Mouse (Mus musculus) erythroblast, adult 5-6 weeks (primary cell): ENCODE data around the gene Vps45. TPM values are rescaled to one million over a fixed set of nuclear protein-coding genes. Genes with fewer than 3 reads are reported as not detected.
"Not testable (repeated sequence)": the region's sequence is repeated elsewhere in the genome, so short reads cannot be mapped to it uniquely, and the experiment has no call there.

Experiments
- ATAC-seq: replicated peaks from 2 replicates; pipeline ENCODE4 v1.8.0; 2016; ENCODE audit warnings: moderate number of reproducible peaks, mild to moderate bottlenecking, moderate TSS enrichment, inconsistent platforms; ENCODE audit not compliant: poor library complexity, low FRiP score, severe bottlenecking
- total RNA-seq, 2 experiments: library from RNA; stranded (forward) in 1 of 2; stranded (reverse) in 1 of 2; fragments of 150-400 nt in 1 of 2; fragments of 200-764, 138-1000 nt in 1 of 2; gene quantifications; 2 replicates each; pipeline versions ENCODE4 v1.2.3 to v1.2.4; 2015 to 2017; ENCODE audit warnings: low replicate concordance in 2 of 2

Vps45 gene
- total RNA-seq, 2 experiments from 2014 or later = 2.5 to 5.1 TPM

DNA sequence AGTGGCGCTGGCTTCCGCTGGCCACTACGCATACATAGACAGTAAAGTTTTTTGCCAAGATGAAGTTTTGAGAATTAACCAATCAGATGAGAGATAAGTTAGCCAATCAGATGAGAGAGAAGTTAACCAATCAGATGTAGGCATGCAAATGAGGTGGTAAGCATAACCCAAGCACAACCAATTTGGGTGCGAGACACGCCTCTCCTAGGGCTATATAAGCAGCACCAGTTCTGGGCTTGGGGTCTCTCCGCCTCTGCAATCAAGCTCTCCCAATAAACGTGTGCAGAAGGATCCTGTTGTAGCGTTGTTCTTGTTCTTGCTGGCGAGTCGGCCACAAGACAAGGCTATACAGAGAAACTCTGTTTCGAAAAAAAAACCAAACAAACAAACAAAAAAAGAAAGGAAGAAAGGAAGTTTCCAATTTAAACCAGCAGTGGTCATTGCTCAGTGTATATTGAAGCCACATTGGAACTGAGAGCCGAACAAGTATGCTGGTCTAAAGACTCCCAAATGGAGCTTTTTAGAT is 103.6 kb downstream of the Vps45 start:
- ATAC-seq = not testable (repeated sequence)

DNA sequence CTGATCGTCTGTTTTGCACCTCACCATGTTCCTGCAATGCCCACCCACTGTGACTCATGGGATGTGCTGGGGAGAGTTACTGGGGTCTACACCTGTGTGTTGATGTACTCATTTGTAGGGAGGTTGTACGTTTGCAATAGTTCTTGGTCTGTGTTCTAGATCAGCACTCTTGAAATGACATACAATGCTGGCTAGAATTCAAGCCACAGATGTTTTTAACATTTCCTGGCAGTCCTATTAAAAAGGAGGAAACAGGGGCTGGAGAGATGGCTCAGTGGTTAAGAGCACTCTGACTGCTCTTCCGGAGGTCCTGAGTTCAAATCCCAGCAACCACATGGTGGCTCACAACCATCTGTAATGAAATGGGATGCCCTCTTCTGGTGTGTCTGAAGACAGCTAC is 104.7 kb downstream of the Vps45 start:
- no peak for ATAC-seq

DNA sequence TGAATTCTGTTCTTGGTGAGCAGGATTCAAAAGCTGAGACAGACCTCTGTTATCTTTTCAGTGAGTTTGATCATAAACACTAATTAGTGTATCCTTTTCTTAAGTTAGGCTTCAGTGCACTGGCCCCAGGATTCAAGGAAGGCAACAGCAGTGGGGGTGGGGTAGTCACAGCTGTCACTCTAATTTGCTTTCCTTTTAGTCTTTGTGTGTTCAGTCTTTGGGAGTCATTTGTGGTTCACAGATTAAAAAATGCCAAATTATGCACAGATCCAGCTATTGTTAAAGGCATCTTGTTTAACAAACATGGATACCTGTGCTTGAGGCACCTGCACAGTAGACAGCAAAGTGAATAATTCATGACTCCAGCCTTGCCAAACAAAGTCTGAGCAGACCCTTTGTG is 105.2 kb downstream of the Vps45 start:
- ATAC-seq = no peak

DNA sequence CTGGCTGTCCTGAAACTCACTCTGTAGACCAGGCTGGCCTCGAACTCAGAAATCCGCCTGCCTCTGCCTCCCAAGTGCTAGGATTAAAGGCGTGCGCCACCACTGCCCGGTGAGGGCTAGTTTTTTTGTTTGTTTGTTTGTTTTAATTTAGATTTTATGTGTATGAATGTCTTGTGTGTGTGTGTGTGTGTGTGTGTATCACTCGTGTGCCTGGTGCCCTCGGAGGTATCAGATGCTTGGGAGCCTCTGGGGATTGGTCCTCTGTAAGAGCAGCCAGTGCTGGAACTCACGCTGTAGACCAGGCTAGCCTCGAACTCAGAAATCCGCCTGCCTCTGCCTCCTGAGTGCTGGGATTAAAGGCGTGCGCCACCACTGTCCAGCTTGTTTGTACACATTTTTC is 106.7 kb downstream of the Vps45 start:
- not testable (repeated sequence) for ATAC-seq

DNA sequence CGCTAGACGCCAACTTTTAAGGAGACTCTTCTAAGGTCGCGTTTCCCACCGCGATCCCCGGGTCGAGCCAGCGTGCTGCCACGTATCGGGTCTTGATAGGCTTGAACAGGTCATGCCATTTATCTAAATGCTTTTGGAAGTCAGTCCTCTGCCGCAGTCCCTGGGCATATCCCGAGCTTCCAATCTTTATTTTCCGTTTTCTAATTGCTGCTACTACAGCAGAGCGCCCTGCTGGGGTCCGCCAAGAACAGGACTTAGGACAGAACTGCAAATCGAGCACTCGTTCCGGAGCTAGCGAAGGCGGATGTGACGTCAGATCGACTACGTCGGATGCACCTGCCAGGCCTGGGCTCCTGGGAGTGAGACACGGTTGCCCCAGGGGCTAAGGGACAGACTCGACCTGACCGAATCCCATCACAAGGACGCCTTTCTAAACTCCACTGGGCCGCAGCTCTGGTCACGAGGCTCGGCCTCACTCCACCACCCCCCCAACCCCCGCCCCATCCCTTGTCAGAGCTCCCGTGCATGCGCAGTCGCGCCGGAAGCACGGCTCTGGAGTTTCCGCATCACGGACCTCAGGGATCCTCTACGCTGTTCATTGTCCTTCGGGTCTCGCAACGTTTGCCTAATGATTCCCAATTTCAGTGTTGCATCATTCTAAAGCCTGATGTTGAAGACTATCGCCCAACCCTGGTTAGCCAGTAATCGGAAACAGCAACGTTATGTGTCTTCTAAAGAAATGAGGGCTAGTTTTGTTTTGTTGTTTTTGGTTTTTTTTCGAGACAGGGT is 107.3 kb downstream of the Vps45 start:
- peak; percentile 95 for ATAC-seq

Other genes starting within 250 kb of the Vps45 start
- 26.7 and 30.7 TPM in 2 replicates for gene Rprd2, start 239.6 kb downstream of the Vps45 start, total RNA-seq (2015; ENCODE audit: low replicate concordance)
- gene Rprd2, start 239.6 kb downstream of the Vps45 start, total RNA-seq (2017; ENCODE audit: low replicate concordance) = 12.4 and 14.9 TPM in 2 replicates
- 6.0 and 12.5 TPM in 2 replicates for gene Prpf3, start 202.6 kb downstream of the Vps45 start, total RNA-seq (2015; ENCODE audit: low replicate concordance)
- gene Prpf3, start 202.6 kb downstream of the Vps45 start, total RNA-seq (2017; ENCODE audit: low replicate concordance) = 14.6 and 21.2 TPM in 2 replicates
- 35.5 and 95.7 TPM in 2 replicates for gene Mrps21, start 186.9 kb downstream of the Vps45 start, total RNA-seq (2015; ENCODE audit: low replicate concordance)
- gene Mrps21, start 186.9 kb downstream of the Vps45 start, total RNA-seq (2017; ENCODE audit: low replicate concordance) = 87.3 and 106 TPM in 2 replicates
- not detected in 2 replicates for gene Ciart, start 176.2 kb downstream of the Vps45 start, total RNA-seq (2015; ENCODE audit: low replicate concordance)
- not detected in 2 replicates for gene Ciart, start 176.2 kb downstream of the Vps45 start, total RNA-seq (2017; ENCODE audit: low replicate concordance)
- 19.0 and 37.9 TPM in 2 replicates for gene BC028528, start 166.5 kb downstream of the Vps45 start, total RNA-seq (2015; ENCODE audit: low replicate concordance)
- gene BC028528, start 166.5 kb downstream of the Vps45 start, total RNA-seq (2017; ENCODE audit: low replicate concordance) = 7.0 and 15.9 TPM in 2 replicates
- gene Aph1a, start 164.5 kb downstream of the Vps45 start, total RNA-seq (2015; ENCODE audit: low replicate concordance) = 8.8 and 13.1 TPM in 2 replicates
- gene Aph1a, start 164.5 kb downstream of the Vps45 start, total RNA-seq (2017; ENCODE audit: low replicate concordance) = 6.1 and 9.8 TPM in 2 replicates
- not detected in 2 replicates for gene Car14, start 153.8 kb downstream of the Vps45 start, total RNA-seq (2015; ENCODE audit: low replicate concordance)
- not detected in 2 replicates for gene Car14, start 153.8 kb downstream of the Vps45 start, total RNA-seq (2017; ENCODE audit: low replicate concordance)
- 37.6 and 46.3 TPM in 2 replicates for gene Anp32e, start 129.2 kb downstream of the Vps45 start, total RNA-seq (2015; ENCODE audit: low replicate concordance)
- gene Anp32e, start 129.2 kb downstream of the Vps45 start, total RNA-seq (2017; ENCODE audit: low replicate concordance) = 212 and 278 TPM in 2 replicates
- 6.7 and 10.8 TPM in 2 replicates for gene Plekho1, start 62.5 kb downstream of the Vps45 start, total RNA-seq (2015; ENCODE audit: low replicate concordance)
- 8.2 and 10.1 TPM in 2 replicates for gene Plekho1, start 62.5 kb downstream of the Vps45 start, total RNA-seq (2017; ENCODE audit: low replicate concordance)
- gene Otud7b, start 46.1 kb upstream of the Vps45 start, total RNA-seq (2015; ENCODE audit: low replicate concordance) = 1.0 and 2.1 TPM in 2 replicates
- gene Otud7b, start 46.1 kb upstream of the Vps45 start, total RNA-seq (2017; ENCODE audit: low replicate concordance) = 6.1 and 12.8 TPM in 2 replicates
- gene Mtmr11, start 103.5 kb upstream of the Vps45 start, total RNA-seq (2015; ENCODE audit: low replicate concordance) = not detected in 2 replicates
- 0.34 TPM in 1 of 2 replicates, not detected in the other for gene Mtmr11, start 103.5 kb upstream of the Vps45 start, total RNA-seq (2017; ENCODE audit: low replicate concordance)
- gene Sf3b4, start 113.9 kb upstream of the Vps45 start, total RNA-seq (2015; ENCODE audit: low replicate concordance) = 20.9 and 24.9 TPM in 2 replicates
- gene Sf3b4, start 113.9 kb upstream of the Vps45 start, total RNA-seq (2017; ENCODE audit: low replicate concordance) = 3.6 and 3.8 TPM in 2 replicates
- not detected in 2 replicates for gene Sv2a, start 122.7 kb upstream of the Vps45 start, total RNA-seq (2015; ENCODE audit: low replicate concordance)
- not detected in 2 replicates for gene Sv2a, start 122.7 kb upstream of the Vps45 start, total RNA-seq (2017; ENCODE audit: low replicate concordance)
- gene Bola1, start 161.2 kb upstream of the Vps45 start, total RNA-seq (2015; ENCODE audit: low replicate concordance) = 8.8 TPM in 1 of 2 replicates, not detected in the other
- gene Bola1, start 161.2 kb upstream of the Vps45 start, total RNA-seq (2017; ENCODE audit: low replicate concordance) = 3.2 and 5.9 TPM in 2 replicates
- 6.5 TPM in 1 of 2 replicates, not detected in the other for gene Hist2h2ab, start 161.4 kb upstream of the Vps45 start, total RNA-seq (2015; ENCODE audit: low replicate concordance)
- 35.6 and 94.8 TPM in 2 replicates for gene Hist2h2ab, start 161.4 kb upstream of the Vps45 start, total RNA-seq (2017; ENCODE audit: low replicate concordance)
- gene Hist2h2ac, start 162.4 kb upstream of the Vps45 start, total RNA-seq (2015; ENCODE audit: low replicate concordance) = 18.3 and 36.8 TPM in 2 replicates
- gene Hist2h2ac, start 162.4 kb upstream of the Vps45 start, total RNA-seq (2017; ENCODE audit: low replicate concordance) = 1,217 and 1,495 TPM in 2 replicates
- 19.2 and 22.6 TPM in 2 replicates for gene Hist2h2be, start 162.7 kb upstream of the Vps45 start, total RNA-seq (2015; ENCODE audit: low replicate concordance)
- 19.5 and 32.7 TPM in 2 replicates for gene Hist2h2be, start 162.7 kb upstream of the Vps45 start, total RNA-seq (2017; ENCODE audit: low replicate concordance)
- gene Hist2h3c2, start 180.7 kb upstream of the Vps45 start, total RNA-seq (2015; ENCODE audit: low replicate concordance) = 139 and 198 TPM in 2 replicates
- 86.0 and 97.2 TPM in 2 replicates for gene Hist2h3c2, start 180.7 kb upstream of the Vps45 start, total RNA-seq (2017; ENCODE audit: low replicate concordance)
- gene Hist2h2aa2, start 181.8 kb upstream of the Vps45 start, total RNA-seq (2015; ENCODE audit: low replicate concordance) = 65.5 and 89.0 TPM in 2 replicates
- gene Hist2h2aa2, start 181.8 kb upstream of the Vps45 start, total RNA-seq (2017; ENCODE audit: low replicate concordance) = 1,562 and 3,181 TPM in 2 replicates
- gene Hist2h2aa1, start 187.0 kb upstream of the Vps45 start, total RNA-seq (2015; ENCODE audit: low replicate concordance) = not detected in 2 replicates
- 1,803 and 3,861 TPM in 2 replicates for gene Hist2h2aa1, start 187.0 kb upstream of the Vps45 start, total RNA-seq (2017; ENCODE audit: low replicate concordance)
- gene Hist2h3c1, start 188.2 kb upstream of the Vps45 start, total RNA-seq (2015; ENCODE audit: low replicate concordance) = 16.7 and 20.9 TPM in 2 replicates
- 15.1 TPM in 1 of 2 replicates, not detected in the other for gene Hist2h3c1, start 188.2 kb upstream of the Vps45 start, total RNA-seq (2017; ENCODE audit: low replicate concordance)
- gene Hist2h4, start 204.8 kb upstream of the Vps45 start, total RNA-seq (2015; ENCODE audit: low replicate concordance) = 114 and 128 TPM in 2 replicates
- 46.8 and 67.0 TPM in 2 replicates for gene Hist2h4, start 204.8 kb upstream of the Vps45 start, total RNA-seq (2017; ENCODE audit: low replicate concordance)
- 373 and 489 TPM in 2 replicates for gene Hist2h3b, start 210.2 kb upstream of the Vps45 start, total RNA-seq (2015; ENCODE audit: low replicate concordance)
- 312 and 340 TPM in 2 replicates for gene Hist2h3b, start 210.2 kb upstream of the Vps45 start, total RNA-seq (2017; ENCODE audit: low replicate concordance)
- 715 and 759 TPM in 2 replicates for gene Hist2h2bb, start 211.3 kb upstream of the Vps45 start, total RNA-seq (2015; ENCODE audit: low replicate concordance)
- 2,995 and 4,039 TPM in 2 replicates for gene Hist2h2bb, start 211.3 kb upstream of the Vps45 start, total RNA-seq (2017; ENCODE audit: low replicate concordance)
- gene Fcgr1, start 235.5 kb upstream of the Vps45 start, total RNA-seq (2015; ENCODE audit: low replicate concordance) = 9.0 and 10.8 TPM in 2 replicates
- gene Fcgr1, start 235.5 kb upstream of the Vps45 start, total RNA-seq (2017; ENCODE audit: low replicate concordance) = 4.0 and 4.5 TPM in 2 replicates